8 mouse cellular contexts compared by ENCODE assay signal in genomic region chr1:133047575-133047974, GRCm38 (mm10). TPM values are rescaled to one million over a fixed set of nuclear protein-coding genes. Genes with fewer than 3 reads are reported as not detected.
DNase-seq lines count a peak whose midpoint lies in the region; ATAC-seq lines count a peak whose summit lies in the region.

No protein-coding gene starts in this region.

- WGBS in heart, embryonic 13.5 days, result 50% methylated on average over 8 of the region's 8 CpGs
- WGBS in liver, embryonic 13.5 days (ENCODE audit: insufficient replicate concordance), result 50% methylated on average over 8 of the region's 8 CpGs

- H3K9me3 ChIP-seq in heart, embryonic 13.5 days, result no peaks in the 10 kb centered on the region
- H3K9me3 ChIP-seq in liver, embryonic 13.5 days (replicated peaks), result no peaks in the 10 kb centered on the region

- peak overlapping the region; percentile 74 for H3K4me2 ChIP-seq in heart, embryonic 13.5 days
- H3K4me2 ChIP-seq in liver, embryonic 13.5 days, result peak overlapping the region; percentile 96

- no peak for ATAC-seq in heart, embryonic 13.5 days (ENCODE audit: extremely low read depth, insufficient number of reproducible peaks, low FRiP score, low TSS enrichment)
- ATAC-seq in liver, embryonic 13.5 days (ENCODE audit: low read depth), result no peak
- no peak for ATAC-seq in megakaryocyte-erythroid progenitor cell, adult 5-6 weeks (replicated peaks; ENCODE audit: low FRiP score, low TSS enrichment, poor library complexity, severe bottlenecking)

- peak overlapping the region; percentile 87 for H3K27ac ChIP-seq in heart, embryonic 13.5 days (replicated peaks)
- no peak overlapping the region for H3K27ac ChIP-seq in liver, embryonic 13.5 days

- peak overlapping the region; percentile 86 for H3K9ac ChIP-seq in heart, embryonic 13.5 days
- H3K9ac ChIP-seq in liver, embryonic 13.5 days, result peak overlapping the region; percentile 15; the same call in 1 of the 2 replicates

- peaks cover 58% of the 10 kb centered on the region for H3K4me1 ChIP-seq in heart, embryonic 13.5 days
- H3K4me1 ChIP-seq in liver, embryonic 13.5 days (replicated peaks), result peaks cover 28% of the 10 kb centered on the region

- H3K4me3 ChIP-seq in heart, embryonic 13.5 days, result peak overlapping the region; percentile 73
- H3K4me3 ChIP-seq in liver, embryonic 13.5 days (replicated peaks), result peak overlapping the region; percentile 69; the same call in 1 of the 2 replicates

- H3K36me3 ChIP-seq in heart, embryonic 13.5 days, result no peaks in the 10 kb centered on the region
- no peaks in the 10 kb centered on the region for H3K36me3 ChIP-seq in liver, embryonic 13.5 days

- no peaks in the 10 kb centered on the region for H3K27me3 ChIP-seq in heart, embryonic 13.5 days (replicated peaks)
- H3K27me3 ChIP-seq in liver, embryonic 13.5 days, result peaks cover 51% of the 10 kb centered on the region

- DNase-seq in urinary bladder, postnatal 14 days (ENCODE audit: low spot score), result peak; percentile 27
- no peak for DNase-seq in urinary bladder, postnatal 36 days (ENCODE audit: low spot score in 2 of 2)
- no peak for DNase-seq in liver, embryonic 13.5 days
- DNase-seq in MN1 (ENCODE audit: low spot score), result no peak
- no peak for DNase-seq in kidney, adult 8-10 months
- no peak for DNase-seq in cerebellum, postnatal 14 days

RNA-seq across cellular contexts. Expression of gene Pik3c2b, which starts 2.1 kb away (rescaled TPM):
- polyA plus RNA-seq in heart, embryonic 13.5 days (2015; fragmentation: Nextera tagmentation; extraction: Ambion mirVana), result 8.5 and 9.5 TPM in 2 replicates
- 0.82 and 1.2 TPM in 2 replicates for polyA plus RNA-seq in liver, embryonic 13.5 days (2015; fragmentation: Nextera tagmentation; extraction: Ambion mirVana)
- total RNA-seq in megakaryocyte-erythroid progenitor cell, adult 5-6 weeks (2014; fragmentation: Nextera tagmentation), result 3.5 and 4.0 TPM in 2 replicates
- total RNA-seq in megakaryocyte-erythroid progenitor cell, adult 5-6 weeks (2017), result 0.33 and 0.88 TPM in 2 replicates

RNA-seq across cellular contexts. Expression of gene Mdm4, which starts 17.2 kb away (rescaled TPM):
- 19.2 and 23.4 TPM in 2 replicates for polyA plus RNA-seq in heart, embryonic 13.5 days (2015; fragmentation: Nextera tagmentation; extraction: Ambion mirVana)
- 16.6 and 16.8 TPM in 2 replicates for polyA plus RNA-seq in liver, embryonic 13.5 days (2015; fragmentation: Nextera tagmentation; extraction: Ambion mirVana)
- 126 and 190 TPM in 2 replicates for total RNA-seq in megakaryocyte-erythroid progenitor cell, adult 5-6 weeks (2014; fragmentation: Nextera tagmentation)
- 110 and 145 TPM in 2 replicates for total RNA-seq in megakaryocyte-erythroid progenitor cell, adult 5-6 weeks (2017)
